Comparison of ENCODE assay signal across 11 mouse cellular contexts in genomic region chr7:97386806-97387370, GRCm38 (mm10). TPM values are rescaled to one million over a fixed set of nuclear protein-coding genes. Genes with fewer than 3 reads are reported as not detected.
DNase-seq lines count a peak whose midpoint lies in the region; ATAC-seq and TF ChIP-seq lines count a peak whose summit lies in the region.
"Had no signal": no experiment of that assay in that cellular context is flagged by ENCODE, and none has a peak within 500 bp of the region (broad histone marks: within the 10 kb centered on the region; RNA-seq: fewer than 3 reads in every experiment).

No protein-coding gene starts in this region.

- TF ChIP-seq CTCF in lung, postnatal 0 days (IDR thresholded peaks at IDR 0.05) = no peak
- peak; percentile 43 for TF ChIP-seq CTCF in forebrain, postnatal 0 days (IDR thresholded peaks at IDR 0.05; ENCODE audit: low read depth)

- no peak overlapping the region for H3K9ac ChIP-seq in lung, postnatal 0 days (replicated peaks; ENCODE audit: low read depth)
- H3K9ac ChIP-seq in forebrain, postnatal 0 days = no peak overlapping the region
- no peak overlapping the region for H3K9ac ChIP-seq in hindbrain, embryonic 15.5 days
- H3K9ac ChIP-seq: limb, embryonic 13.5 days had no signal

- H3K9me3 ChIP-seq in lung, postnatal 0 days (ENCODE audit: low read length) = no peaks in the 10 kb centered on the region
- H3K9me3 ChIP-seq in forebrain, postnatal 0 days (ENCODE audit: low read length) = no peaks in the 10 kb centered on the region
- no peaks in the 10 kb centered on the region for H3K9me3 ChIP-seq in hindbrain, embryonic 15.5 days
- H3K9me3 ChIP-seq: embryonic facial prominence, embryonic 13.5 days; limb, embryonic 13.5 days had no signal

- no peaks in the 10 kb centered on the region for H3K27me3 ChIP-seq in lung, postnatal 0 days (replicated peaks; ENCODE audit: insufficient read depth, low read length)
- H3K27me3 ChIP-seq in forebrain, postnatal 0 days (ENCODE audit: insufficient read depth, low read length) = no peaks in the 10 kb centered on the region
- no peaks in the 10 kb centered on the region for H3K27me3 ChIP-seq in hindbrain, embryonic 15.5 days
- H3K27me3 ChIP-seq: embryonic facial prominence, embryonic 13.5 days; limb, embryonic 13.5 days had no signal

- H3K36me3 ChIP-seq in lung, postnatal 0 days (ENCODE audit: insufficient read depth, low read length) = no peaks in the 10 kb centered on the region; the same call in 1 of the 2 replicates
- H3K36me3 ChIP-seq in forebrain, postnatal 0 days (ENCODE audit: insufficient read depth) = peaks cover 42% of the 10 kb centered on the region
- peaks cover 52% of the 10 kb centered on the region for H3K36me3 ChIP-seq in hindbrain, embryonic 15.5 days

- DNase-seq in lung, postnatal 0 days (ENCODE audit: low spot score) = no peak
- no peak for DNase-seq in lung, postnatal 25 days (ENCODE audit: low spot score)
- DNase-seq in forebrain, postnatal 0 days = peak; percentile 94
- DNase-seq in left cerebral cortex, postnatal 4 days = peak; percentile 90
- DNase-seq in kidney, postnatal 10 days = no peak
- DNase-seq in spleen, postnatal 10 days (ENCODE audit: low spot score in 2 of 2) = no peak
- DNase-seq in kidney, adult 9 months = no peak

- WGBS in lung, postnatal 0 days = 69% methylated on average over 5 of the region's 5 CpGs
- 38% methylated on average over 5 of the region's 5 CpGs for WGBS in forebrain, postnatal 0 days
- 74% methylated on average over 5 of the region's 5 CpGs for WGBS in hindbrain, embryonic 15.5 days

- no peak for TF ChIP-seq EP300 in lung, postnatal 0 days (IDR thresholded peaks at IDR 0.05)

- peak overlapping the region; percentile 68 for H3K27ac ChIP-seq in lung, postnatal 0 days (ENCODE audit: low read length)
- peak overlapping the region; percentile 66 for H3K27ac ChIP-seq in forebrain, postnatal 0 days (ENCODE audit: low read depth, low read length)
- H3K27ac ChIP-seq in hindbrain, embryonic 15.5 days (replicated peaks) = peak overlapping the region; percentile 67
- H3K27ac ChIP-seq: embryonic facial prominence, embryonic 13.5 days; limb, embryonic 13.5 days had no signal

- intact Hi-C loops in left cerebral cortex, postnatal 4 days (cut with DNase I) = no loop called here

- no peak for ATAC-seq in lung, postnatal 0 days
- peak; percentile 95 for ATAC-seq in forebrain, postnatal 0 days
- ATAC-seq in hindbrain, embryonic 15.5 days (ENCODE audit: low FRiP score, low read depth) = peak; percentile 80

- H3K4me3 ChIP-seq in lung, postnatal 0 days (ENCODE audit: low read depth, low read length) = no peak overlapping the region
- no peak overlapping the region for H3K4me3 ChIP-seq in forebrain, postnatal 0 days (ENCODE audit: low read depth, low read length)
- no peak overlapping the region for H3K4me3 ChIP-seq in hindbrain, embryonic 15.5 days
- H3K4me3 ChIP-seq: embryonic facial prominence, embryonic 13.5 days; limb, embryonic 13.5 days had no signal

- no peak overlapping the region for H3K4me2 ChIP-seq in lung, postnatal 0 days (replicated peaks; ENCODE audit: low read depth, low read length)
- H3K4me2 ChIP-seq in forebrain, postnatal 0 days (ENCODE audit: low read depth) = no peak overlapping the region
- 0 out of 2 replicates have a peak overlapping the region, but pooled peaks have one; percentile 4 for H3K4me2 ChIP-seq in hindbrain, embryonic 15.5 days
- H3K4me2 ChIP-seq: embryonic facial prominence, embryonic 13.5 days; limb, embryonic 13.5 days had no signal

- no peaks in the 10 kb centered on the region for H3K4me1 ChIP-seq in lung, postnatal 0 days (ENCODE audit: insufficient read depth, low read depth, low read length)
- no peaks in the 10 kb centered on the region for H3K4me1 ChIP-seq in forebrain, postnatal 0 days (ENCODE audit: insufficient read depth)
- 0 out of 2 replicates have a peak, but pooled peaks cover 5% of the 10 kb centered on the region for H3K4me1 ChIP-seq in hindbrain, embryonic 15.5 days (replicated peaks)
- H3K4me1 ChIP-seq: embryonic facial prominence, embryonic 13.5 days; limb, embryonic 13.5 days had no signal

RNA-seq across cellular contexts. Expression of gene Ndufc2, which starts 12.9 kb away (rescaled TPM):
- polyA plus RNA-seq in lung, postnatal 0 days (2015; fragmentation: Nextera tagmentation; extraction: Ambion mirVana) = 461 and 535 TPM in 2 replicates
- 384 and 445 TPM in 2 replicates for total RNA-seq in forebrain, postnatal 0 days (2014; rRNA removed)
- 631 and 789 TPM in 2 replicates for polyA plus RNA-seq in forebrain, postnatal 0 days (2015; fragmentation: Nextera tagmentation; extraction: Ambion mirVana)
- 440 and 478 TPM in 2 replicates for polyA plus RNA-seq in hindbrain, embryonic 15.5 days (2015; fragmentation: Nextera tagmentation; extraction: Ambion mirVana)
- total RNA-seq in left cerebral cortex, postnatal 4 days (2021) = 100 to 1,000 TPM; 249 to 255 TPM

RNA-seq across cellular contexts. Expression of gene Alg8, which starts 15.5 kb away (rescaled TPM):
- polyA plus RNA-seq in lung, postnatal 0 days (2015; fragmentation: Nextera tagmentation; extraction: Ambion mirVana) = 11.0 TPM in 2 replicates
- 3.5 and 7.5 TPM in 2 replicates for total RNA-seq in forebrain, postnatal 0 days (2014; rRNA removed)
- 8.6 and 10.6 TPM in 2 replicates for polyA plus RNA-seq in forebrain, postnatal 0 days (2015; fragmentation: Nextera tagmentation; extraction: Ambion mirVana)
- polyA plus RNA-seq in hindbrain, embryonic 15.5 days (2015; fragmentation: Nextera tagmentation; extraction: Ambion mirVana) = 14.8 and 16.2 TPM in 2 replicates
- total RNA-seq in left cerebral cortex, postnatal 4 days (2021) = 10 to 100 TPM in 1 of 2 experiments, 1 to 10 TPM in 1; 9.4 to 12.4 TPM

RNA-seq across cellular contexts. Expression of gene Thrsp, which starts 30.6 kb away (rescaled TPM):
- 2.4 and 2.5 TPM in 2 replicates for polyA plus RNA-seq in lung, postnatal 0 days (2015; fragmentation: Nextera tagmentation; extraction: Ambion mirVana)
- 6.7 and 11.2 TPM in 2 replicates for total RNA-seq in forebrain, postnatal 0 days (2014; rRNA removed)
- polyA plus RNA-seq in forebrain, postnatal 0 days (2015; fragmentation: Nextera tagmentation; extraction: Ambion mirVana) = 8.6 and 11.7 TPM in 2 replicates
- polyA plus RNA-seq in hindbrain, embryonic 15.5 days (2015; fragmentation: Nextera tagmentation; extraction: Ambion mirVana) = 2.4 and 3.3 TPM in 2 replicates
- total RNA-seq in left cerebral cortex, postnatal 4 days (2021) = 1 to 10 TPM; 2.4 to 2.6 TPM
- total RNA-seq: neutrophil, adult 5-6 weeks had no signal

RNA-seq across cellular contexts. Expression of gene Kctd21, which starts 54.8 kb away (rescaled TPM):
- 5.7 and 6.1 TPM in 2 replicates for polyA plus RNA-seq in lung, postnatal 0 days (2015; fragmentation: Nextera tagmentation; extraction: Ambion mirVana)
- total RNA-seq in forebrain, postnatal 0 days (2014; rRNA removed) = 3.9 and 4.9 TPM in 2 replicates
- 2.4 and 3.1 TPM in 2 replicates for polyA plus RNA-seq in forebrain, postnatal 0 days (2015; fragmentation: Nextera tagmentation; extraction: Ambion mirVana)
- 7.3 and 7.7 TPM in 2 replicates for polyA plus RNA-seq in hindbrain, embryonic 15.5 days (2015; fragmentation: Nextera tagmentation; extraction: Ambion mirVana)
- total RNA-seq in left cerebral cortex, postnatal 4 days (2021) = 1 to 10 TPM; 5.0 to 5.8 TPM

RNA-seq across cellular contexts. Expression of gene Usp35, which starts 55.1 kb away (rescaled TPM):
- polyA plus RNA-seq in lung, postnatal 0 days (2015; fragmentation: Nextera tagmentation; extraction: Ambion mirVana) = 1.5 and 1.6 TPM in 2 replicates
- 14.8 and 15.0 TPM in 2 replicates for total RNA-seq in forebrain, postnatal 0 days (2014; rRNA removed)
- polyA plus RNA-seq in forebrain, postnatal 0 days (2015; fragmentation: Nextera tagmentation; extraction: Ambion mirVana) = 2.6 and 3.8 TPM in 2 replicates
- polyA plus RNA-seq in hindbrain, embryonic 15.5 days (2015; fragmentation: Nextera tagmentation; extraction: Ambion mirVana) = 3.6 and 5.2 TPM in 2 replicates
- total RNA-seq in left cerebral cortex, postnatal 4 days (2021) = 10 to 100 TPM; 12.9 to 13.8 TPM

Comparison
In these comparisons a context has a peak if more than half of its experiments do, and no peak if none do; other contexts are left out.
1. DNase-seq: peak in forebrain, postnatal 0 days (single experiment) and left cerebral cortex, postnatal 4 days (single experiment); none in lung, postnatal 0 days (single experiment), lung, postnatal 25 days (single experiment), kidney, postnatal 10 days (single experiment), spleen, postnatal 10 days (0 of 2) and kidney, adult 9 months (single experiment).
2. Peak in every context shown above with its lines, with median percentiles within 50 percentile points of each other: H3K27ac ChIP-seq.